Mouse (Mus musculus): ENCODE data around the gene Id4. TPM values are rescaled to one million over a fixed set of nuclear protein-coding genes. Genes with fewer than 3 reads are reported as not detected.

Gene Id4
- 10 to 100 TPM; 33.7 to 37.8 TPM for total RNA-seq (2021)
- long read RNA-seq, transcript Id4-201 (3 exons, 3,849 nt) = major isoform, 108 of 125 reads
- long read RNA-seq, partial matches to known transcripts = 1 of 125 reads
- long read RNA-seq, other reads (novel, unspliced or antisense) = 16 of 125 reads

- peak; percentile 93 for DNase-seq (ENCODE audit: low spot score in 2 of 2)
Measured at GRCm38 (mm10) chr13:48260690-48261278, at the start of gene Id4. TSS of gene Id4 (plus strand) at chr13:48261228.

- peak; percentile 39 to 43 for DNase-seq (ENCODE audit: low spot score in 2 of 2)
Measured at GRCm38 (mm10) chr13:48227136-48227535, 33.9 kb upstream of the Id4 start.

- peak; percentile 90 to 95 for DNase-seq (ENCODE audit: low spot score in 2 of 2)
Measured at GRCm38 (mm10) chr13:48227712-48228111, 33.3 kb upstream of the Id4 start.

GRCm38 (mm10) chr13:48228114-48228513, 32.9 kb upstream of the Id4 start:
- no peak for DNase-seq (ENCODE audit: low spot score in 2 of 2)

- DNase-seq (ENCODE audit: low spot score in 2 of 2) = peak in 1 of 2 experiments; percentile 8
Measured at GRCm38 (mm10) chr13:48230996-48231395, 30.0 kb upstream of the Id4 start.

- DNase-seq (ENCODE audit: low spot score in 2 of 2) = no peak
Measured at GRCm38 (mm10) chr13:48236436-48236835, 24.6 kb upstream of the Id4 start.

- no peak for DNase-seq (ENCODE audit: low spot score in 2 of 2)
Measured at GRCm38 (mm10) chr13:48236865-48237264, 24.2 kb upstream of the Id4 start.

- DNase-seq (ENCODE audit: low spot score in 2 of 2) = peak in 1 of 2 experiments; percentile 25
Measured at GRCm38 (mm10) chr13:48237516-48237915, 23.5 kb upstream of the Id4 start.

- no peak for DNase-seq (ENCODE audit: low spot score in 2 of 2)
Measured at GRCm38 (mm10) chr13:48245235-48246012, 15.6 kb upstream of the Id4 start.

- no peak for DNase-seq (ENCODE audit: low spot score in 2 of 2)
Measured at GRCm38 (mm10) chr13:48252559-48252958, 8.5 kb upstream of the Id4 start.

- no peak for DNase-seq (ENCODE audit: low spot score in 2 of 2)
Measured at GRCm38 (mm10) chr13:48255026-48255425, 6.0 kb upstream of the Id4 start.

GRCm38 (mm10) chr13:48261341-48262221, 553 bp downstream of the Id4 start:
- DNase-seq (ENCODE audit: low spot score in 2 of 2) = peak; percentile 52 to 57

GRCm38 (mm10) chr13:48262451-48262969, 1.5 kb downstream of the Id4 start:
- peak; percentile 40 to 45 for DNase-seq (ENCODE audit: low spot score in 2 of 2)

- DNase-seq (ENCODE audit: low spot score in 2 of 2) = no peak
Measured at GRCm38 (mm10) chr13:48265029-48265428, 4.0 kb downstream of the Id4 start.

GRCm38 (mm10) chr13:48273451-48274069, 12.5 kb downstream of the Id4 start:
- peak; percentile 69 to 70 for DNase-seq (ENCODE audit: low spot score in 2 of 2)

- DNase-seq (ENCODE audit: low spot score in 2 of 2) = no peak
Measured at GRCm38 (mm10) chr13:48274107-48274506, 13.1 kb downstream of the Id4 start.

GRCm38 (mm10) chr13:48276981-48277380, 16.0 kb downstream of the Id4 start:
- no peak for DNase-seq (ENCODE audit: low spot score in 2 of 2)

GRCm38 (mm10) chr13:48284426-48284825, 23.4 kb downstream of the Id4 start:
- DNase-seq (ENCODE audit: low spot score in 2 of 2) = no peak

GRCm38 (mm10) chr13:48284918-48285693, 24.1 kb downstream of the Id4 start:
- no peak for DNase-seq (ENCODE audit: low spot score in 2 of 2)

- peak; percentile 13 to 20 for DNase-seq (ENCODE audit: low spot score in 2 of 2)
Measured at GRCm38 (mm10) chr13:48290427-48290826, 29.4 kb downstream of the Id4 start.
